9 mouse cellular contexts compared by ENCODE assay signal in the genomic region with DNA sequence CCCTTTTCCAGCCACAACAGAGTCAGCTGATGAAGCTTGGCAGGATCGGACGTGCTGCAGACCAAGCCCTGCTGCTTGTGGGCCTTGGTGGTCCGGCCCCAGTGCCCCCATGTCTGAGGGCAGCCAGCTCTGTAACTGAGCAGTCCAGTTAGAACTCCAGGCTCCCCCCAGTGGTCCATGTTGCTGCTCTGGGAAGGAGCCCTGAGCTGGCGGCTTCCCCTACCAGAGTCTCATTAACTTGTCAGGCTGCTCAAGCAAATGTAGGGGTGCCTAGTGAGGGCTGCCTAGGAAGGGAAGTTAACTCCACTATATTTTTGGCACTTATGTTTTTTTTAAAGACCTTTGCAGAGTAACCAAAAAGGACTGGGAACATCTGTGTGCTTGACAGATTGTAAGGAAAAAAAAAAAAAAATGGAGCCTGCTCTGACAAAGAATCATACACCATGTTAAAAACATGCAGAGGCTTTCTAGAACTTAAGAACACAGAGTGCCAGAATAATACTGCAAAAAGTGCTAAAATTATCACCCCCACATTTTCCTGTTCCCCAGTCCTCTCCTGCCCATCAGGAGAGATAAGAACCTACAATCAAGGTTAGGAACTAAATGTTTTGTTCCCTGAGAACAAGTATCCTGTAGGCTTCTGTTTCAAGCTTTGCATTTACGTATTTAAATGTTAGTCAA.
DNase-seq lines count a peak whose midpoint lies in the region; ATAC-seq and TF ChIP-seq lines count a peak whose summit lies in the region.
"Had no signal": no experiment of that assay in that cellular context is flagged by ENCODE, and none has a peak within 500 bp of the region (broad histone marks: within the 10 kb centered on the region; RNA-seq: fewer than 3 reads in every experiment).

No protein-coding gene starts in this region.

- no peak overlapping the region for H3K4me3 ChIP-seq in ES-Bruce4 (ENCODE audit: low read depth, low read length)
- H3K4me3 ChIP-seq in forebrain, embryonic 11.5 days (ENCODE audit: low read depth, low read length): no peak overlapping the region
- no peak overlapping the region for H3K4me3 ChIP-seq in hindbrain, embryonic 15.5 days
- H3K4me3 ChIP-seq in limb, embryonic 14.5 days (replicated peaks; ENCODE audit: low read length): no peak overlapping the region
- H3K4me3 ChIP-seq: midbrain, embryonic 12.5 days had no signal

- peak; percentile 3 for TF ChIP-seq CTCF in ES-Bruce4 (IDR thresholded peaks at IDR 0.05; ENCODE audit: low read depth, low read length)

- H3K9ac ChIP-seq in ES-Bruce4 (ENCODE audit: low read depth, poor library complexity, severe bottlenecking): no peak overlapping the region
- no peak overlapping the region for H3K9ac ChIP-seq in forebrain, embryonic 11.5 days (ENCODE audit: low read length)
- no peak overlapping the region for H3K9ac ChIP-seq in hindbrain, embryonic 15.5 days
- H3K9ac ChIP-seq in limb, embryonic 14.5 days (ENCODE audit: low read depth, low read length, severe bottlenecking): no peak overlapping the region
- H3K9ac ChIP-seq: midbrain, embryonic 12.5 days had no signal

- no peak overlapping the region for H3K27ac ChIP-seq in ES-Bruce4 (ENCODE audit: insufficient read depth, low read length)
- H3K27ac ChIP-seq in forebrain, embryonic 11.5 days (ENCODE audit: low read depth, low read length): no peak overlapping the region
- H3K27ac ChIP-seq in hindbrain, embryonic 15.5 days (replicated peaks): peak overlapping the region; percentile 40
- H3K27ac ChIP-seq in limb, embryonic 14.5 days (replicated peaks; ENCODE audit: low read depth, low read length): peak overlapping the region; percentile 72
- H3K27ac ChIP-seq: midbrain, embryonic 12.5 days had no signal

- H3K9me3 ChIP-seq in ES-Bruce4 (replicated peaks; ENCODE audit: control insufficient read depth, insufficient read depth, low read length, poor library complexity, severe bottlenecking): no peaks in the 10 kb centered on the region
- no peaks in the 10 kb centered on the region for H3K9me3 ChIP-seq in forebrain, embryonic 11.5 days (ENCODE audit: control insufficient read depth, low read length)
- no peaks in the 10 kb centered on the region for H3K9me3 ChIP-seq in hindbrain, embryonic 15.5 days
- H3K9me3 ChIP-seq in limb, embryonic 14.5 days (ENCODE audit: control insufficient read depth, low read length): no peaks in the 10 kb centered on the region
- H3K9me3 ChIP-seq: midbrain, embryonic 12.5 days had no signal

- WGBS in forebrain, embryonic 11.5 days: 66% methylated on average over 5 of the region's 5 CpGs
- 50% methylated on average over 5 of the region's 5 CpGs for WGBS in hindbrain, embryonic 15.5 days
- 23% methylated on average over 5 of the region's 5 CpGs for WGBS in limb, embryonic 14.5 days

- H3K4me1 ChIP-seq in ES-Bruce4 (ENCODE audit: control insufficient read depth, insufficient read depth, low read length): peaks cover 1% of the 10 kb centered on the region
- peaks cover 4% of the 10 kb centered on the region; the same call in 1 of the 2 replicates for H3K4me1 ChIP-seq in forebrain, embryonic 11.5 days (replicated peaks; ENCODE audit: control insufficient read depth, insufficient read depth, low read length)
- peaks cover 33% of the 10 kb centered on the region for H3K4me1 ChIP-seq in hindbrain, embryonic 15.5 days (replicated peaks)
- peaks cover 68% of the 10 kb centered on the region for H3K4me1 ChIP-seq in limb, embryonic 14.5 days (ENCODE audit: control insufficient read depth, insufficient read depth, low read length)

- DNase-seq in gastrocnemius, postnatal 10 days: peak; percentile 43
- DNase-seq in gastrocnemius, adult 8-10 months (ENCODE audit: low spot score in 2 of 2): no peak
- DNase-seq in forebrain, embryonic 11.5 days (ENCODE audit: low spot score): peak; percentile 52
- peak; percentile 83 for DNase-seq in limb, embryonic 14.5 days (ENCODE audit: low spot score)
- peak; percentile 79 for DNase-seq in telencephalon, adult 2 months (ENCODE audit: low read depth, low spot score)

- no peak for TF ChIP-seq EP300 in ES-Bruce4 (IDR thresholded peaks at IDR 0.05; ENCODE audit: insufficient read depth, low read depth, low read length)

- no peak for TF ChIP-seq POLR2A in ES-Bruce4 (IDR thresholded peaks at IDR 0.05; ENCODE audit: insufficient read depth, low read length)
- no peak for TF ChIP-seq POLR2A in limb, embryonic 14.5 days (IDR thresholded peaks at IDR 0.05; ENCODE audit: borderline replicate concordance, extremely low read depth, insufficient read depth, insufficient read length)

- H3K27me3 ChIP-seq in ES-Bruce4 (ENCODE audit: control insufficient read depth, insufficient read depth, low read length, poor library complexity, severe bottlenecking): no peaks in the 10 kb centered on the region
- H3K27me3 ChIP-seq in forebrain, embryonic 11.5 days (ENCODE audit: control insufficient read depth, insufficient read depth, low read length): no peaks in the 10 kb centered on the region
- H3K27me3 ChIP-seq in hindbrain, embryonic 15.5 days: no peaks in the 10 kb centered on the region
- no peaks in the 10 kb centered on the region for H3K27me3 ChIP-seq in limb, embryonic 14.5 days (ENCODE audit: control insufficient read depth, insufficient read depth, low read length)

- no peak; the same call in 1 of the 2 replicates for ATAC-seq in forebrain, embryonic 11.5 days (replicated peaks; ENCODE audit: low FRiP score)
- peak; percentile 71; the same call in 1 of the 2 replicates for ATAC-seq in hindbrain, embryonic 15.5 days (ENCODE audit: low FRiP score, low read depth)
- ATAC-seq in limb, embryonic 14.5 days (ENCODE audit: low FRiP score, low read depth): peak; percentile 51
- ATAC-seq in cerebellum, adult (ENCODE audit: insufficient number of reproducible peaks, low FRiP score, low TSS enrichment): no peak

- no peak overlapping the region for H3K4me2 ChIP-seq in forebrain, embryonic 11.5 days (ENCODE audit: low read depth, low read length, severe bottlenecking)
- H3K4me2 ChIP-seq in hindbrain, embryonic 15.5 days: no peak overlapping the region
- no peak overlapping the region for H3K4me2 ChIP-seq in limb, embryonic 14.5 days (replicated peaks; ENCODE audit: low read depth, low read length, severe bottlenecking)
- H3K4me2 ChIP-seq: midbrain, embryonic 12.5 days had no signal

- H3K36me3 ChIP-seq in ES-Bruce4 (ENCODE audit: control insufficient read depth, insufficient read depth, low read length, poor library complexity, severe bottlenecking): no peaks in the 10 kb centered on the region
- H3K36me3 ChIP-seq in forebrain, embryonic 11.5 days (ENCODE audit: control insufficient read depth, insufficient read depth, low read length): peaks cover 13% of the 10 kb centered on the region; the same call in 1 of the 2 replicates
- peaks cover 35% of the 10 kb centered on the region for H3K36me3 ChIP-seq in hindbrain, embryonic 15.5 days
- H3K36me3 ChIP-seq in limb, embryonic 14.5 days (ENCODE audit: control insufficient read depth, insufficient read depth, low read length): peaks cover 38% of the 10 kb centered on the region

Comparison
In these comparisons a context has a peak if more than half of its experiments do, and no peak if none do; other contexts are left out.
1. DNase-seq: peak in gastrocnemius, postnatal 10 days (single experiment), forebrain, embryonic 11.5 days (single experiment), limb, embryonic 14.5 days (single experiment) and telencephalon, adult 2 months (single experiment); none in gastrocnemius, adult 8-10 months (0 of 2).
2. H3K27ac ChIP-seq: peak in hindbrain, embryonic 15.5 days (single experiment) and limb, embryonic 14.5 days (single experiment); none in ES-Bruce4 (single experiment) and forebrain, embryonic 11.5 days (single experiment).
3. ATAC-seq: peak in hindbrain, embryonic 15.5 days (single experiment) and limb, embryonic 14.5 days (single experiment); none in forebrain, embryonic 11.5 days (single experiment) and cerebellum, adult (single experiment).